Mouse (Mus musculus): ENCODE measurements at regions not wholly inside any gene's neighbourhood (a gene's known extent, or its start where the extent isn't known, plus 50 kb on each side); places are given as distances from the start of the nearest gene placed in this dataset.

- Histone ChIP-seq H3K27me3 (ENCODE audit: control insufficient read depth, insufficient read depth, low read length) (no peaks in the 10 kb centered on the region), H3K36me3 (ENCODE audit: control insufficient read depth, insufficient read depth, low read length) (no peaks in the 10 kb centered on the region), H3K4me3 (ENCODE audit: control insufficient read depth, insufficient read depth, low read length) (no peak overlapping the region), H3K27ac (ENCODE audit: control insufficient read depth, insufficient read depth, low read length) (no peak overlapping the region), H3K4me1 (replicated peaks; ENCODE audit: control insufficient read depth, insufficient read depth, low read length) (peaks cover 2% of the 10 kb centered on the region; the same call in 1 of the 2 replicates)
- DNase-seq = no peak
- no peak for TF ChIP-seq POLR2A (IDR thresholded peaks at IDR 0.05; ENCODE audit: control insufficient read depth, extremely low read depth, insufficient read depth, low read length, poor library complexity)
- TF ChIP-seq CTCF (IDR thresholded peaks at IDR 0.05; ENCODE audit: borderline replicate concordance, control insufficient read depth, extremely low read depth, insufficient read depth, low read length, poor library complexity) = no peak
- WGBS = 97% methylated on average over 4 of the region's 4 CpGs
Measured at GRCm38 (mm10) chr2:169275371-169275770, 312.2 kb downstream of the Gm11011 start.

- H3K4me3 ChIP-seq (ENCODE audit: control insufficient read depth, insufficient read depth, low read length) = no peak overlapping the region
- DNase-seq = no peak
- TF ChIP-seq CTCF (IDR thresholded peaks at IDR 0.05; ENCODE audit: borderline replicate concordance, control insufficient read depth, extremely low read depth, insufficient read depth, low read length, poor library complexity) (no peak), POLR2A (IDR thresholded peaks at IDR 0.05; ENCODE audit: control insufficient read depth, extremely low read depth, insufficient read depth, low read length, poor library complexity) (no peak)
- WGBS = 54% methylated on average over 1 of the region's 1 CpGs
- no peaks in the 10 kb centered on the region for H3K36me3 ChIP-seq (ENCODE audit: control insufficient read depth, insufficient read depth, low read length)
- H3K4me1 ChIP-seq (replicated peaks; ENCODE audit: control insufficient read depth, insufficient read depth, low read length) = peaks cover 11% of the 10 kb centered on the region
- no peak overlapping the region for H3K27ac ChIP-seq (ENCODE audit: control insufficient read depth, insufficient read depth, low read length)
- H3K27me3 ChIP-seq (ENCODE audit: control insufficient read depth, insufficient read depth, low read length) = no peaks in the 10 kb centered on the region
Measured at GRCm38 (mm10) chr2:169274101-169274500, 313.4 kb downstream of the Gm11011 start.

- 62% methylated on average over 6 of the region's 6 CpGs for WGBS
- DNase-seq = no peak
- Histone ChIP-seq H3K27me3 (ENCODE audit: control insufficient read depth, insufficient read depth, low read length) (no peaks in the 10 kb centered on the region), H3K4me1 (replicated peaks; ENCODE audit: control insufficient read depth, insufficient read depth, low read length) (peaks cover 11% of the 10 kb centered on the region), H3K4me3 (ENCODE audit: control insufficient read depth, insufficient read depth, low read length) (no peak overlapping the region), H3K36me3 (ENCODE audit: control insufficient read depth, insufficient read depth, low read length) (no peaks in the 10 kb centered on the region), H3K27ac (ENCODE audit: control insufficient read depth, insufficient read depth, low read length) (no peak overlapping the region)
- no peak for TF ChIP-seq POLR2A (IDR thresholded peaks at IDR 0.05; ENCODE audit: control insufficient read depth, extremely low read depth, insufficient read depth, low read length, poor library complexity)
Measured at GRCm38 (mm10) chr2:169272622-169273021, 314.9 kb downstream of the Gm11011 start.

GRCm38 (mm10) chr2:169272018-169272417 lies 315.5 kb downstream of the Gm11011 start:
- Histone ChIP-seq H3K27ac (ENCODE audit: control insufficient read depth, insufficient read depth, low read length) (no peak overlapping the region), H3K36me3 (ENCODE audit: control insufficient read depth, insufficient read depth, low read length) (no peaks in the 10 kb centered on the region), H3K4me3 (ENCODE audit: control insufficient read depth, insufficient read depth, low read length) (no peak overlapping the region), H3K27me3 (ENCODE audit: control insufficient read depth, insufficient read depth, low read length) (no peaks in the 10 kb centered on the region), H3K4me1 (replicated peaks; ENCODE audit: control insufficient read depth, insufficient read depth, low read length) (peaks cover 11% of the 10 kb centered on the region)
- 61% methylated on average over 4 of the region's 4 CpGs for WGBS
- no peak for DNase-seq
- TF ChIP-seq POLR2A (IDR thresholded peaks at IDR 0.05; ENCODE audit: control insufficient read depth, extremely low read depth, insufficient read depth, low read length, poor library complexity) = no peak
- no peak for TF ChIP-seq CTCF (IDR thresholded peaks at IDR 0.05; ENCODE audit: borderline replicate concordance, control insufficient read depth, extremely low read depth, insufficient read depth, low read length, poor library complexity)

GRCm38 (mm10) chr2:169260636-169261035 lies 305.2 kb upstream of the Zfp64 start:
- Histone ChIP-seq H3K27ac (ENCODE audit: control insufficient read depth, insufficient read depth, low read length) (no peak overlapping the region), H3K27me3 (ENCODE audit: control insufficient read depth, insufficient read depth, low read length) (no peaks in the 10 kb centered on the region), H3K4me1 (replicated peaks; ENCODE audit: control insufficient read depth, insufficient read depth, low read length) (0 out of 2 replicates have a peak, but pooled peaks cover 3% of the 10 kb centered on the region), H3K36me3 (ENCODE audit: control insufficient read depth, insufficient read depth, low read length) (no peaks in the 10 kb centered on the region), H3K4me3 (ENCODE audit: control insufficient read depth, insufficient read depth, low read length) (no peak overlapping the region)
- no peak for TF ChIP-seq POLR2A (IDR thresholded peaks at IDR 0.05; ENCODE audit: control insufficient read depth, extremely low read depth, insufficient read depth, low read length, poor library complexity)
- TF ChIP-seq CTCF (IDR thresholded peaks at IDR 0.05; ENCODE audit: borderline replicate concordance, control insufficient read depth, extremely low read depth, insufficient read depth, low read length, poor library complexity) = no peak
- DNase-seq = no peak
- WGBS = 86% methylated on average over 4 of the region's 4 CpGs

- Histone ChIP-seq H3K36me3 (ENCODE audit: control insufficient read depth, insufficient read depth, low read length) (no peaks in the 10 kb centered on the region), H3K4me3 (ENCODE audit: control insufficient read depth, insufficient read depth, low read length) (no peak overlapping the region), H3K27me3 (ENCODE audit: control insufficient read depth, insufficient read depth, low read length) (no peaks in the 10 kb centered on the region), H3K4me1 (replicated peaks; ENCODE audit: control insufficient read depth, insufficient read depth, low read length) (no peaks in the 10 kb centered on the region; the same call in 1 of the 2 replicates), H3K27ac (ENCODE audit: control insufficient read depth, insufficient read depth, low read length) (no peak overlapping the region)
- DNase-seq = no peak
- TF ChIP-seq POLR2A (IDR thresholded peaks at IDR 0.05; ENCODE audit: control insufficient read depth, extremely low read depth, insufficient read depth, low read length, poor library complexity) = no peak
- no peak for TF ChIP-seq CTCF (IDR thresholded peaks at IDR 0.05; ENCODE audit: borderline replicate concordance, control insufficient read depth, extremely low read depth, insufficient read depth, low read length, poor library complexity)
Measured at GRCm38 (mm10) chr2:169244572-169244971, 289.2 kb upstream of the Zfp64 start.

- no peak overlapping the region for H3K4me3 ChIP-seq (ENCODE audit: control insufficient read depth, insufficient read depth, low read length)
- no peaks in the 10 kb centered on the region for H3K27me3 ChIP-seq (ENCODE audit: control insufficient read depth, insufficient read depth, low read length)
- no peak overlapping the region for H3K27ac ChIP-seq (ENCODE audit: control insufficient read depth, insufficient read depth, low read length)
- WGBS = 93% methylated on average over 9 of the region's 9 CpGs
- TF ChIP-seq CTCF (IDR thresholded peaks at IDR 0.05; ENCODE audit: borderline replicate concordance, control insufficient read depth, extremely low read depth, insufficient read depth, low read length, poor library complexity) (no peak), POLR2A (IDR thresholded peaks at IDR 0.05; ENCODE audit: control insufficient read depth, extremely low read depth, insufficient read depth, low read length, poor library complexity) (no peak)
- no peak for DNase-seq
- H3K36me3 ChIP-seq (ENCODE audit: control insufficient read depth, insufficient read depth, low read length) = no peaks in the 10 kb centered on the region
- no peaks in the 10 kb centered on the region; the same call in 1 of the 2 replicates for H3K4me1 ChIP-seq (replicated peaks; ENCODE audit: control insufficient read depth, insufficient read depth, low read length)
Measured at GRCm38 (mm10) chr2:169243981-169244380, 288.6 kb upstream of the Zfp64 start.

All from thymus, adult 2 months (tissue).